Mouse (Mus musculus) heart, postnatal 36 days (tissue): ENCODE results near the gene 1190007I07Rik. TPM values are rescaled to one million over a fixed set of nuclear protein-coding genes. Genes with fewer than 3 reads are reported as not detected.
"Not testable (repeated sequence)": the region's sequence is repeated elsewhere in the genome, so short reads cannot be mapped to it uniquely, and the experiment has no call there.

ENCODE experiments used
- DNase-seq, 2 experiments: peaks; one replicate each; pipeline ENCODE4 v3.0.0; 2021 to 2022
- intact Hi-C: fragments of 180-260 bp; cut with DNase I; formaldehyde crosslinking; loops from one replicate; pipeline ENCODE4 v1.15.1; 2025
- total RNA-seq, 2 experiments: library from RNA; stranded (reverse); gene quantifications; 2 replicates each; pipeline ENCODE4 v1.2.3; 2021

1190007I07Rik gene
- total RNA-seq, 2 experiments from 2014 or later = 25.3 to 28.8 TPM

DNA sequence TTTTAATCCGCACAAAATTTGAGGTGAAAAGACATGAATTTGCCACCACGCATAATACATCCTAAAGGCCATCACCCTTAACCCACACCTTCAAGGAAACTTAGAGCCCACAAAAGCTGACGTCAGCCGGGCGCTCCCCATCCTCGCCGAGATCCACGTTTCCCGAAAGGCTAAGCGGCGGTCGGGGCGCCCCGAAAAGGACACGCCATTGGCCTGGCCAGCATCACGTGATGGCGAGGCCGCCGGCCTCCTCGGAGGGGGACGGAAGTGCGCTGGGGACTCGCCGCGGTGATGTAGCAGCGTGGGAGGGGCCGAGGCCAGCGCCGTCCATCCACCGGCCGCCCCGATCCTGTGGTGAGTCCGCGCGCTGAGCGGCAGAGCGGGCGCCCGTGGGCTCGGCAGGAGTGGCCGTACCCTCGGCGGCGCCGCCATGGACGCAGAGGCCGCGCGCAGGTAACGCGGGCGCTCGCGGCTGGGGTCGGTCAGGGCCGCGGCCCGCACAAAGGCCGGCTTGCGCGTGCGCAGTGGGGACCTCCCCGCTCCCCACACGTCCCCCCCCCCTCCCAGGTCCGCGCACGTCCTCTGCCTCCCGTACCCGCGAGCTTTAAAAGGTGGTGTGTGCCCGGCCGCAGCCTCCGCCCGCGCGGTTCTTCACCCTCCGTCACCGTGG is 6.7 kb upstream of the 1190007I07Rik start, which contains the start of gene Tdg:
Tdg (plus strand) TSS at position 243 of the 670 bp plus-strand sequence.
- intact Hi-C loops = loop anchor here (5.0 kb wide), 1 partner anchor 68 kb away; the partner anchor contains the start of gene Hcfc2
- peak; percentile 84 to 90 for DNase-seq

DNA sequence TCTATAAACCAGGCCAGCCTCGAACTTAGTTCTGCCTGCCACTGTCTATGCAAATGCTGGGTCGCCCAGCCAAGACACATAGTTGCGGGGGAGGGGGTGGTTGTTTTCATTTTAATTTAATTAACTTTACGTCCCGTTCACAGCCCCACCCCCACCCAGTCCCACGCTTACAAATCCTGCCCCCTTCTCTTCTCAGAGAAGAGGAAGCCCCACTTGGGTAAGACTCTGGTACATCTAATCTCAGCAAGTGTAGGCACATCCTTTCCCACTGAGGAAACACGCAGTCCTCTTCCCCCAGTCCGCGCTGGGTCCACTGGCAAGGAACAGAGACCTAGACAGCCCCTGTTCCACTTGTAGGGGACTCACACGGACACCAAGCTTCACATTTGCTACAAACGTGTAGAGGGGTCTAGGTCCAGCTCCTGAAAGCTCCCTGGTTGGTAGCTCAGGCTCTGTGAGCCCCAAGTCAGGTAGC is 6.1 kb upstream of the 1190007I07Rik start:
- intact Hi-C loops = loop anchor here (5.0 kb wide), 1 partner anchor 68 kb away; the partner anchor contains the start of gene Hcfc2
- DNase-seq = no peak

DNA sequence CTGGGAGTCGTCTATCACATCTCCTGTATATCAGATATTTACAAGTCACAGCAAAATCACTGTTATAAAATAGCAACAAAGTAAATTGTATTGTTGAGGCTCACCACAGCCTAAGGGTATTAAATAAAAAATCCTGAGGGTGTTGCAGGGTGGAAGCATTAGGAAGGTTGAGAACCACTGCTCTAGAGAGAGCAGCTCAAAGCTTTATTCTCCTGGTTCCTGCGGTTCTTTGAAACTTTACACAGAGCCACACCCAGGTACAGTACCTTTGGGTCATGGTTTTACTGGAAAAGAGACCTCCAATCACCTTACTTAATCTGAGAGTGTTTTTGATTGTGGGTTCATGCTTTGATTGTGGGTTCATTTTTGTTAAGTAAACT is 515 bp upstream of the 1190007I07Rik start:
- intact Hi-C loops, DNase-seq: not testable (repeated sequence)

DNA sequence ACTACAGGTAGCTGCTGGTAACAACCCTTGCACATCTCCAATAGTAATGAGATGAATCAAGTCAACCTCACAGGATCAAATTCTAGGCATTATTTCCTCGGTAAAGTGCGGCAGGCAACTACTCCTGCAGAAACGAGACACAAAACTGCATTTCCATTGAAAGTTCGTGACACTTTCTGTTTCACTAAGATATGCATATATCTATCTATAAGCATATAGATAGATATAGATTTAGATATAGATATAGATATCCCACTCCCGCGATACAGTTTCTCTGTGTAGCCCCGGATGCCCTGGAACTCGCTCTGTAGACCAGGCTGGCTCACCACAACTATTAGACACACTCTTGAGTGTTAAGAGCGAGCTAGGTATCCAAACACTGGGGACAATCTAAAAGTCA is 793 bp downstream of the 1190007I07Rik start:
- no peak for DNase-seq
- intact Hi-C loops = no loop called here

DNA sequence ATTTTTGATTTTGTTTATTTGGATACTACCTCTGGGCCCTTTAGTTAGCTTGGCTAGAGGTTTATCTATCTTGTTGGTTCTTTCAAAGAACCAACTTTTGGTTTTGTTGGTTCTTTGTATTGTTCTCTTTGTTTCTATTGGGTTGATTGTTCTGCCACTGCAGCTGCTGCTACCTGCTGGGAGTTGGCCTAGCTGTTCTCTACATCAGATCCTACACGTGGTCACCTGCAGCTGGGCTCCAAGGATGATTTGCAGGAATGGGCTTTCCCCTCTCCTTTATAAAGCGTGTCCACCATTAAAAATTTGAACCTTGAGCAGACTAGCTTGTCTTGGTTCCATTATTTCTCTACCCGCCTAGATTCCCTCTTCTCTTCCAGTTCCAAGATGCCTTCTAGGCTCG is 28.6 kb downstream of the 1190007I07Rik start:
- intact Hi-C loops, DNase-seq: not testable (repeated sequence)

DNA sequence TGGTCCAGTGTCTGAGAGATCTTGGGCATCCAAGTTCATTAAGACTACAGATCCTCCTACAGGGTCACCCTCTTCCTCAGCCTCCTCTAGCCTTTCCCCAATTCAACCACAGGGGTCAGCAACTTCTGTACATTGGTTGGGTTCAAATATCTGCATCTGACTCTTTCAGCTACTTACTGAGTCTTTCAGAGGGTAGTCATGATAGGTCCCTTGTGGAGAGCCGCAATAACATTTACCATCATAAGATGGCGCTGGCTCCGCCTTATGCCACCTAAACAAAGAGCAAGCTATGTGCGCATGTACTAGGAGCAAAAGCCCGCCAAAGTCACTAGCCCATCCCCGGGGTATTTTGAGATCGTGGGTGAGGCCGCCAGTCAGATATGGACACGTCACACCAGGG is 33.4 kb downstream of the 1190007I07Rik start:
- intact Hi-C loops, DNase-seq: not testable (repeated sequence)

DNA sequence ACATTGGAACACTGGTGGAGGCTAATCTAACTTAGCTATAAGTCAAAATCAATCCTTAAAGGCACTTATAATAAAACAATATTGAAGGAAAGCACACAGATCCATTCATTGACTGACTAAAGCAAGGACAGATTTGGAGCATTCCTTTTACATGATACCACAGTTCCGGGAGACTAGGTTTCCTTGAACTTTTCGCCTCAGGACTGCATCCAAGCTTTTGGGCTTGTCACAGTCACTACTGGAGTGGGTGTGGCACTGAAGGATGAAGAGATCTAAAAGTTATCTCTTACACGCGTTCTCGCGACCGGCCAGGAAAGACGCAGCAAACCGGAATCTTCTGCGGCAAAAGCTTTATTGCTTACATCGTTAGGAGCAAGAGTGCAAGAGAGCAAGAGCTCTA is 51.9 kb downstream of the 1190007I07Rik start:
- DNase-seq, intact Hi-C loops: not testable (repeated sequence)

Other genes with a start within 250 kb of the 1190007I07Rik start
- not detected for gene Gm1553, start 130.6 kb downstream of the 1190007I07Rik start, total RNA-seq
- 10 to 100 TPM; 13.0 to 14.7 TPM for gene Tdg, start 6.6 kb upstream of the 1190007I07Rik start, total RNA-seq
- gene Glt8d2, start 67.4 kb upstream of the 1190007I07Rik start, total RNA-seq = 1 to 10 TPM; 3.7 to 6.2 TPM
- 10 to 100 TPM; 28.3 to 30.8 TPM for gene Hcfc2, start 72.9 kb upstream of the 1190007I07Rik start, total RNA-seq
- gene Nfyb, start 140.9 kb upstream of the 1190007I07Rik start, total RNA-seq = 10 to 100 TPM; 13.3 to 15.5 TPM
- gene Txnrd1, start 210.7 kb upstream of the 1190007I07Rik start, total RNA-seq = 10 to 100 TPM; 49.3 to 63.5 TPM
- 1 to 10 TPM in 1 of 2 experiments, under 1 TPM in 1; 0.69 to 1.5 TPM for gene Eid3, start 243.4 kb upstream of the 1190007I07Rik start, total RNA-seq